Mouse (Mus musculus): ENCODE data around the gene Stag2. TPM values are rescaled to one million over a fixed set of nuclear protein-coding genes. Genes with fewer than 3 reads are reported as not detected.

Gene Stag2
- total RNA-seq (2021): 10 to 100 TPM; 45.5 to 54.0 TPM

- DNase-seq (ENCODE audit: low spot score in 2 of 2): peak; percentile 84 to 86
- intact Hi-C loops (cut with DNase I): loop anchor here (5.0 kb wide), 1 partner anchor 117 kb away; no protein-coding TSS in a partner anchor
Measured at GRCm38 (mm10) chrX:42148788-42149556, at the start of gene Stag2. Stag2 (plus strand) TSS chrX:42149317.

- no peak for DNase-seq (ENCODE audit: low spot score in 2 of 2)
- intact Hi-C loops (cut with DNase I): no loop called here
Measured at GRCm38 (mm10) chrX:42107137-42107536, 42.0 kb upstream of the Stag2 start.

GRCm38 (mm10) chrX:42110585-42110984 lies 38.5 kb upstream of the Stag2 start:
- no peak for DNase-seq (ENCODE audit: low spot score in 2 of 2)
- intact Hi-C loops (cut with DNase I): no loop called here

- no peak for DNase-seq (ENCODE audit: low spot score in 2 of 2)
Measured at GRCm38 (mm10) chrX:42119442-42120048, 29.6 kb upstream of the Stag2 start.

GRCm38 (mm10) chrX:42124963-42125697 lies 24.0 kb upstream of the Stag2 start:
- DNase-seq (ENCODE audit: low spot score in 2 of 2): no peak
- intact Hi-C loops (cut with DNase I): no loop called here

More at GRCm38 (mm10) chrX:42119442-42120048, 29.6 kb upstream of the Stag2 start:
- intact Hi-C loops (cut with DNase I): no loop called here

GRCm38 (mm10) chrX:42139882-42140281 lies 9.2 kb upstream of the Stag2 start:
- DNase-seq (ENCODE audit: low spot score in 2 of 2): no peak
- intact Hi-C loops (cut with DNase I): no loop called here

GRCm38 (mm10) chrX:42142620-42143019 lies 6.5 kb upstream of the Stag2 start:
- no peak for DNase-seq (ENCODE audit: low spot score in 2 of 2)
- intact Hi-C loops (cut with DNase I): no loop called here

- DNase-seq (ENCODE audit: low spot score in 2 of 2): no peak
- intact Hi-C loops (cut with DNase I): no loop called here
Measured at GRCm38 (mm10) chrX:42143991-42144390, 5.1 kb upstream of the Stag2 start.

- intact Hi-C loops (cut with DNase I): loop anchor here (5.0 kb wide), 1 partner anchor 116 kb away; no protein-coding TSS in a partner anchor
Measured at GRCm38 (mm10) chrX:42148016-42148451, 1.1 kb upstream of the Stag2 start.

GRCm38 (mm10) chrX:42149557-42150345 lies 634 bp downstream of the Stag2 start:
- intact Hi-C loops (cut with DNase I): loop anchor here (1.0 to 5.0 kb wide), 3 partner anchors 81 to 117 kb away; no protein-coding TSS in a partner anchor
- DNase-seq (ENCODE audit: low spot score in 2 of 2): peak; percentile 29 to 46

More at GRCm38 (mm10) chrX:42148016-42148451, 1.1 kb upstream of the Stag2 start:
- DNase-seq (ENCODE audit: low spot score in 2 of 2): no peak

- intact Hi-C loops (cut with DNase I): loop anchor here (1.0 to 5.0 kb wide), 2 partner anchors 82 to 92 kb away; no protein-coding TSS in a partner anchor
- peak; percentile 62 to 69 for DNase-seq (ENCODE audit: low spot score in 2 of 2)
Measured at GRCm38 (mm10) chrX:42150346-42151023, 1.4 kb downstream of the Stag2 start.

GRCm38 (mm10) chrX:42151024-42151754 lies 2.1 kb downstream of the Stag2 start:
- DNase-seq (ENCODE audit: low spot score in 2 of 2): peak in 1 of 2 experiments; percentile 7

GRCm38 (mm10) chrX:42151903-42152369 lies 2.8 kb downstream of the Stag2 start:
- intact Hi-C loops (cut with DNase I): loop anchor here (5.0 kb wide), 1 partner anchor 90 kb away; no protein-coding TSS in a partner anchor
- DNase-seq (ENCODE audit: low spot score in 2 of 2): peak; percentile 59 to 64

More at GRCm38 (mm10) chrX:42151024-42151754, 2.1 kb downstream of the Stag2 start:
- intact Hi-C loops (cut with DNase I): loop anchor here (5.0 kb wide), 1 partner anchor 91 kb away; no protein-coding TSS in a partner anchor

GRCm38 (mm10) chrX:42153056-42153455 lies 3.9 kb downstream of the Stag2 start:
- intact Hi-C loops (cut with DNase I): loop anchor here (5.0 kb wide), 1 partner anchor 89 kb away; no protein-coding TSS in a partner anchor
- no peak for DNase-seq (ENCODE audit: low spot score in 2 of 2)

GRCm38 (mm10) chrX:42165455-42165854 lies 16.3 kb downstream of the Stag2 start:
- no peak for DNase-seq (ENCODE audit: low spot score in 2 of 2)

GRCm38 (mm10) chrX:42170811-42171210 lies 21.7 kb downstream of the Stag2 start:
- DNase-seq (ENCODE audit: low spot score in 2 of 2): no peak
- intact Hi-C loops (cut with DNase I): no loop called here

More at GRCm38 (mm10) chrX:42165455-42165854, 16.3 kb downstream of the Stag2 start:
- intact Hi-C loops (cut with DNase I): no loop called here

- intact Hi-C loops (cut with DNase I): no loop called here
- DNase-seq (ENCODE audit: low spot score in 2 of 2): no peak
Measured at GRCm38 (mm10) chrX:42187590-42187989, 38.5 kb downstream of the Stag2 start.
